Mouse (Mus musculus): ENCODE results near the gene Pnrc1. TPM values are rescaled to one million over a fixed set of nuclear protein-coding genes. Genes with fewer than 3 reads are reported as not detected.

Pnrc1 gene
- polyA plus RNA-seq, 1 experiment, result 37.1 TPM

DNA sequence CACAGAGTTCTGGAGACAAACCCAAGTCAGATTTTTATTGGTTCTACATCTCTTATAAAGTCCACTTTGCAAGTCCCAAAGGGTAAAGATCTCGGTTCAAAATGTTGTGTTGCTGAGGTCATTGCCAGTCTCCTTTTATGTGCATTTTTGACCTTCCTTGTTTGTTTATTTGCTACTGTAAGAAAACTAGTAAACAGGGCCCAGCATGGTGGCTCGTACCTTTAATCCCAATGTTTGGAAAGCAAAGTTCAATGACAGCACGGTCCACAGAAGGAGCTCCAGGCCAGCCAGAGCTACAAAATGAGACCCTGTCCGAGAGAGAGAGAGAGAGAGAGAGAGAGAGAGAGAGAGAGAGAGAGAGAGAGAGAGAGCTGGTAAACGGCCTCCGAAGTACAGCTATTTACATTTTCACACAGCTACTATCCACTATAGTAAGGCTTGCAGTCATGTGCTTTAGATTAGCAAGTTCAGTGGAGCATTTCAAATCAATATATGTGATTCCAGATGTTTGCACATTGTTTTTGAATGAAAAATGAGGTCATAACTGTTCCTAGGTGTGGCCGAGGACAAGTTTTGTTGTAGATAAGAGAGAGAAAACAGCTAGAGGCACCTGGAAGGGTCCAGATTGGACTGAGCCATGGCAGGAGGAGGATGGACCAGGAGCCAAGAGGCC is 65.8 kb downstream of the Pnrc1 start:
- Histone ChIP-seq H3K4me3 (no peak overlapping the region), H3ac (ENCODE audit: control insufficient read depth, insufficient read length) (no peak overlapping the region), H3K79me2 (ENCODE audit: control insufficient read depth, insufficient read depth) (no peaks in the 10 kb centered on the region), H3K27me3 (ENCODE audit: control insufficient read depth, insufficient read depth, insufficient read length) (peaks cover 16% of the 10 kb centered on the region), H3K36me3 (ENCODE audit: control insufficient read depth, insufficient read depth) (no peaks in the 10 kb centered on the region), H3K4me2 (ENCODE audit: low read depth) (no peak overlapping the region)
- no peak for TF ChIP-seq MYOG (IDR thresholded peaks at IDR 0.05; ENCODE audit: control insufficient read depth in 1 of 3, insufficient read depth in 1 of 3, insufficient read length in 2 of 3, low read depth in 2 of 3)
- no peak for TF ChIP-seq SRF (IDR thresholded peaks at IDR 0.05; ENCODE audit: control insufficient read depth, insufficient read length, low read depth)
- TF ChIP-seq MAX (IDR thresholded peaks at IDR 0.05; ENCODE audit: low read depth), result no peak
- TF ChIP-seq E2F4 (IDR thresholded peaks at IDR 0.05; ENCODE audit: insufficient read depth), result no peak
- no peak for TF ChIP-seq USF1 (IDR thresholded peaks at IDR 0.05; ENCODE audit: low read depth)
- TF ChIP-seq TCF3 (IDR thresholded peaks at IDR 0.05; ENCODE audit: insufficient read length, low read depth), result no peak
- TF ChIP-seq TCF12 (IDR thresholded peaks at IDR 0.05; ENCODE audit: insufficient read depth, poor library complexity, severe bottlenecking), result no peak
- TF ChIP-seq REST (IDR thresholded peaks at IDR 0.05; ENCODE audit: insufficient read depth, insufficient read length), result no peak
- no peak for TF ChIP-seq CEBPB (IDR thresholded peaks at IDR 0.05; ENCODE audit: insufficient read depth, poor library complexity, severe bottlenecking)

DNA sequence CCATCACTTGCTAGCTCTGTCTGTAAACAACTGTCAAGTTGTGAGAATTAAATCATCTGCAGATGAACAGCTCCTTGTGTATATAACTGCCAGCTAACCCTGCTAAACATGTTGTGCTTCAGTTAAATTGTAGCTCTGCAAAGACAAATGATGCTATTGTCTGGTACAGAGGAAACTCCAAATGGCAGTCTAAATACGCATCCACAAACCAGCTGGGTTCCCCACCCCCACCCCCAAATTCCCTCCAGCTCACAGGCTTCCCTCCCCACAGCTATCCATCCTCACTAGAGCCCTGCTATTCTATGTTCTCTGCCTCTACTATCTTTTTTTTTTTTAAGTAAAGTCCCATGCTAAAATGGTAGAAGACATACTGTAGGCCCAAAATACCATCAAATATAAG is 68.1 kb downstream of the Pnrc1 start:
- Histone ChIP-seq H3K4me2 (ENCODE audit: low read depth) (no peak overlapping the region), H3K36me3 (ENCODE audit: control insufficient read depth, insufficient read depth) (no peaks in the 10 kb centered on the region), H3ac (ENCODE audit: control insufficient read depth, insufficient read length) (no peak overlapping the region), H3K79me2 (ENCODE audit: control insufficient read depth, insufficient read depth) (no peaks in the 10 kb centered on the region), H3K27me3 (ENCODE audit: control insufficient read depth, insufficient read depth, insufficient read length) (peaks cover 13% of the 10 kb centered on the region), H3K4me3 (no peak overlapping the region)
- TF ChIP-seq USF1 (IDR thresholded peaks at IDR 0.05; ENCODE audit: low read depth) (no peak), MYOG (IDR thresholded peaks at IDR 0.05; ENCODE audit: control insufficient read depth in 1 of 3, insufficient read depth in 1 of 3, insufficient read length in 2 of 3, low read depth in 2 of 3) (no peak), E2F4 (IDR thresholded peaks at IDR 0.05; ENCODE audit: insufficient read depth) (no peak), REST (IDR thresholded peaks at IDR 0.05; ENCODE audit: insufficient read depth, insufficient read length) (no peak), POLR2AphosphoS2 (IDR thresholded peaks at IDR 0.05; ENCODE audit: insufficient read length, low read depth) (no peak), MYOD1 (IDR thresholded peaks at IDR 0.05; ENCODE audit: control insufficient read depth in 1 of 3, insufficient read length in 2 of 3, low read depth in 2 of 3) (no peak), POLR2A (IDR thresholded peaks at IDR 0.05; ENCODE audit: insufficient read length, low read depth) (no peak), MAX (IDR thresholded peaks at IDR 0.05; ENCODE audit: low read depth) (no peak), SRF (IDR thresholded peaks at IDR 0.05; ENCODE audit: control insufficient read depth, insufficient read length, low read depth) (no peak), CEBPB (IDR thresholded peaks at IDR 0.05; ENCODE audit: insufficient read depth, poor library complexity, severe bottlenecking) (no peak), TCF12 (IDR thresholded peaks at IDR 0.05; ENCODE audit: insufficient read depth, poor library complexity, severe bottlenecking) (no peak), TCF3 (IDR thresholded peaks at IDR 0.05; ENCODE audit: insufficient read length, low read depth) (no peak)

DNA sequence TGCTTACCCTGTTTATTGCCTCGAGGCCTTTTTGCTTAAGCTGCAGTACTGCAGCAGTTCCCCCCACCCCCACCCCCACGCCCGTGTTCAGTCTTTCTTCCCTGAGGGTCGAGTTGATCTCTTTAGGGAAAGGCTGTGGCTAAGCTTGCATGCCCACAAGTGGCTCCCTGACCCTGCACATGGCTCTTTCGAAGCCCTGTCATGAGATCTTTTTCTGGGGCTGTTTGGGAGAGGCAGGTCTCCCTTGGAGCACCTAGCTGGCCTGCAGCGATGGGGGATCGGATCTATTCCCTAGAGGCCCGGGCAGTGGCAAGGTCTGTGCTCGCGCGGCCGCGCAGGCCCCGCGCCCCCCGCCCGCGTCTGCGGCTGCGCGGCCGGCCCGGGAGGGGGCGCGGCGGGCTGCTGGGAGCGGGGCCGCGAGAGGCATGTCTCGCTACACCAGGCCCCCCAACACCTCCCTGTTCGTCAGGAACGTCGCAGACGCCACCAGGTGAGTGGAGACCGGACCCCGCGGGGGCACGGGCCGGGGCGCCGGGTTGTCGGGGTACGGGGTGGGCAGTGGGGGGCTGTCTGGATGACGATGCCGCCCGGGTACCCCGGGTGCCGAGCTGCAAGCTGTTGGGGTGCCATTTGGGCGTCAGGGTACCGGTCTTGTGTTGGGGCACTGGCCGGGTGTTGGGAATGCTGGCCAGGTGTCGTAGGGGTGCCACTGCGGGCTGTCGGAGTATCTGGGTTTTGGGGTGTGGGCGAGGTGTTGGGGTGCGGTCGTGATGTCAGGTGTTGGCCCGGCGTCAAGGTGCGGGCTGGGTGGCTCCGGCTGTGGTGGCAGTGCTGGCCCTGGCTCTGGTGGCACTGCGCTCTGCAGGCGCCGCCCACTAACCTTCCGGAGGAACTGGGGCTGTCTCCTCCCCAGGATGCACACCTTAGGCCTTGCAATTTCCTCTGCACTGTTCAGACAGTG is 80.8 kb downstream of the Pnrc1 start, which contains the start of gene Srsf12:
Gene Srsf12, plus strand, starts transcription at position 111 of the 961 bp plus-strand sequence.
- TF ChIP-seq MYOG (IDR thresholded peaks at IDR 0.05; ENCODE audit: control insufficient read depth in 1 of 3, insufficient read depth in 1 of 3, insufficient read length in 2 of 3, low read depth in 2 of 3) (peak in 1 of 3 experiments; percentile 19), MAX (IDR thresholded peaks at IDR 0.05; ENCODE audit: low read depth) (no peak)
- Histone ChIP-seq H3ac (ENCODE audit: control insufficient read depth, insufficient read length) (no peak within 1 kb of the TSS), H3K4me3 (no peak within 1 kb of the TSS), H3K79me2 (ENCODE audit: control insufficient read depth, insufficient read depth) (no peaks in the 10 kb centered on the region), H3K4me2 (ENCODE audit: low read depth) (no peak within 1 kb of the TSS), H3K27me3 (ENCODE audit: control insufficient read depth, insufficient read depth, insufficient read length) (peaks cover 16% of the 10 kb centered on the region), H3K36me3 (ENCODE audit: control insufficient read depth, insufficient read depth) (no peaks in the 10 kb centered on the region)

DNA sequence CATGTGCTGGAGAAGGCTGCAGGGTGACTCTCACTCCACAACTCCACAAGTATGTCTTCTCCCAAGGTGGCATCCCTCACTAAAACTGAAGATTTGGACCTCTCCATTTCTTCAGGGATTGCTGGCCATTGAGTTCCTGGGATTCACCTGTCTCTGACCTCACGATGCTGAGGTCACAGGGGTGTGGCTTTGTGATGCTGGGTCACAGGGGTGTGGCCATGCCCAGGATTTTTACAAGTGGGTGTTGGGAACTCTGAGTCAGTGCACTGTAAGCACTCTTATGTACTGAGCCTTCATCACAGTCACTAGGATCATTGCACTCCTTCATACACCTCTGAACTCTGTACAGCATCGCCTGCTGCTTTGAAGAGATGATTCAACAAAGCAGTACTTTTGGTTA is 82.4 kb downstream of the Pnrc1 start:
- H3K79me2 ChIP-seq (ENCODE audit: control insufficient read depth, insufficient read depth), result no peaks in the 10 kb centered on the region
- H3K4me3 ChIP-seq, result no peak overlapping the region
- no peaks in the 10 kb centered on the region for H3K36me3 ChIP-seq (ENCODE audit: control insufficient read depth, insufficient read depth)
- no peak overlapping the region for H3K4me2 ChIP-seq (ENCODE audit: low read depth)
- TF ChIP-seq E2F4 (IDR thresholded peaks at IDR 0.05; ENCODE audit: insufficient read depth), result no peak
- no peak for TF ChIP-seq TCF12 (IDR thresholded peaks at IDR 0.05; ENCODE audit: insufficient read depth, poor library complexity, severe bottlenecking)
- no peak for TF ChIP-seq CEBPB (IDR thresholded peaks at IDR 0.05; ENCODE audit: insufficient read depth, poor library complexity, severe bottlenecking)
- TF ChIP-seq MYOD1 (IDR thresholded peaks at IDR 0.05; ENCODE audit: control insufficient read depth in 1 of 3, insufficient read length in 2 of 3, low read depth in 2 of 3), result no peak
- H3K27me3 ChIP-seq (ENCODE audit: control insufficient read depth, insufficient read depth, insufficient read length), result peaks cover 16% of the 10 kb centered on the region
- no peak overlapping the region for H3ac ChIP-seq (ENCODE audit: control insufficient read depth, insufficient read length)

DNA sequence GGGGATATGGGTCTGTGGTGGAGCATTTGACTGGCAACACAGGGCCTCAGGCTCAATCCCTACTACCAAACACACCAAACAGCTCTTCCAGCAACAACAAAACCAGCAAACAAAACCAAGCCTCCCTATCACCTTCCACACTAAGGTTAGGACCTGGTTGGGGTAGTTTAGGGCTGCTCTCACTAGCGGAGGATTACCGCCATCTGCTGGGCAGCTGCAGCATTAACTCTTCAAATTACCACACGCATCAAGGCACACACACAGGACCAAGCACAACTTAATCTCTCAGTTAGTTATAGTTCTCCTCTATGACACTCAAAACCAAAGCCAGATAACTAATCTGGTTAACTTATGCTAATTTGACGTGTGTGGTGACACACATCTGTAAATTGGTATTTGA is 85.3 kb downstream of the Pnrc1 start:
- Histone ChIP-seq H3K4me2 (ENCODE audit: low read depth) (no peak overlapping the region), H3K4me3 (no peak overlapping the region), H3K79me2 (ENCODE audit: control insufficient read depth, insufficient read depth) (no peaks in the 10 kb centered on the region), H3K36me3 (ENCODE audit: control insufficient read depth, insufficient read depth) (no peaks in the 10 kb centered on the region), H3ac (ENCODE audit: control insufficient read depth, insufficient read length) (no peak overlapping the region), H3K27me3 (ENCODE audit: control insufficient read depth, insufficient read depth, insufficient read length) (peaks cover 15% of the 10 kb centered on the region)
- TF ChIP-seq POLR2A (IDR thresholded peaks at IDR 0.05; ENCODE audit: insufficient read length, low read depth) (no peak), TCF12 (IDR thresholded peaks at IDR 0.05; ENCODE audit: insufficient read depth, poor library complexity, severe bottlenecking) (no peak), MYOG (IDR thresholded peaks at IDR 0.05; ENCODE audit: control insufficient read depth in 1 of 3, insufficient read depth in 1 of 3, insufficient read length in 2 of 3, low read depth in 2 of 3) (no peak), SRF (IDR thresholded peaks at IDR 0.05; ENCODE audit: control insufficient read depth, insufficient read length, low read depth) (no peak), MAX (IDR thresholded peaks at IDR 0.05; ENCODE audit: low read depth) (no peak), REST (IDR thresholded peaks at IDR 0.05; ENCODE audit: insufficient read depth, insufficient read length) (no peak)
